Mouse (Mus musculus): ENCODE data around the gene Zbbx.

DNA sequence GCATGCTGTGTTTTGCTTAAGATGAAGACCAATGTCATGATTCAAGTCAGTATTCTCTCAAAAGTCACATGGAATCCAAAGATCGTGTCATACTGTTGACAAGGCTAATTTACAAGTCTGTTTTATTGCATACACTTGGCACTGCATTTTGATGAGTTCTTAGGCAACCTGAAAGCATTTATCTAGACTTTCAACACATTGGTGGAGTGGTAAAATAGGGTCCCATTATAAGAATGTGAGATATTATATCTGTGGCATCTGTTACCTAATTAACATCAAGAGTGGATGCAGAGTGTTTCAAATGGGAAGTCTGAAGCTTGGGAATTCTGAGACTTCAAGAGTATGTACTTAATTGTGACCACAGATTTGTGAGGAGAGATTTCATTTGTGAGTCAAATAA, 79.1 kb downstream of the Zbbx start:
- TF ChIP-seq POLR2A (IDR thresholded peaks at IDR 0.05; ENCODE audit: extremely low read depth, insufficient read depth, low read length) (no peak), CTCF (IDR thresholded peaks at IDR 0.05; ENCODE audit: extremely low read depth, insufficient read depth, low read length) (no peak)
